Mouse (Mus musculus): ENCODE results near the gene Pnma1. TPM values are rescaled to one million over a fixed set of nuclear protein-coding genes. Genes with fewer than 3 reads are reported as not detected.

Pnma1 gene
- total RNA-seq, 1 experiment from 2014 or later: 0.64 TPM

GRCm38 (mm10) chr12:84153414-84153813 is 5.1 kb upstream of the Pnma1 start:
- DNase-seq: no peak

- peak; percentile 32 for DNase-seq
Measured at GRCm38 (mm10) chr12:84152352-84153190, 4.3 kb upstream of the Pnma1 start.

GRCm38 (mm10) chr12:84151911-84152310 is 3.6 kb upstream of the Pnma1 start:
- DNase-seq: no peak

- no peak for DNase-seq
Measured at GRCm38 (mm10) chr12:84150976-84151375, 2.7 kb upstream of the Pnma1 start.

- no peak for DNase-seq
Measured at GRCm38 (mm10) chr12:84149971-84150370, 1.7 kb upstream of the Pnma1 start.

DNA sequence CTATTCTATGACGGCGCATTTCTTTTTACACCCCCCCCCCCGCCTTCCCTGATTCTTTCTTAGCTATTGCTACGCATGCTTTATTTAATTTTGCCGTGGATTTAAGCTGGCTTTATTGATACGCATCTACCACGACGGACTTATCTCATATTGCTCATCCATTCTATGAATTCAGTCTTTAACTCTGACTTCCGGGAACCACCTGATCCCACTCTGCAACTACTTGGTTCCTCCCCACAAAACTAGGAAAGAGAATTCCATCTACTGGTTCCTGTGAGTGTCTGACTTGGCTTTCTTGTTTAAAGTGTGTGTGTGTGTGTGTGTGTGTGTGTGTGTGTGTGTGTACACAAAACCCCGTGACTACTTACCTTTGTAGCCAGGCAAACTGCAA is 328 bp upstream of the Pnma1 start:
- DNase-seq: no peak

DNA sequence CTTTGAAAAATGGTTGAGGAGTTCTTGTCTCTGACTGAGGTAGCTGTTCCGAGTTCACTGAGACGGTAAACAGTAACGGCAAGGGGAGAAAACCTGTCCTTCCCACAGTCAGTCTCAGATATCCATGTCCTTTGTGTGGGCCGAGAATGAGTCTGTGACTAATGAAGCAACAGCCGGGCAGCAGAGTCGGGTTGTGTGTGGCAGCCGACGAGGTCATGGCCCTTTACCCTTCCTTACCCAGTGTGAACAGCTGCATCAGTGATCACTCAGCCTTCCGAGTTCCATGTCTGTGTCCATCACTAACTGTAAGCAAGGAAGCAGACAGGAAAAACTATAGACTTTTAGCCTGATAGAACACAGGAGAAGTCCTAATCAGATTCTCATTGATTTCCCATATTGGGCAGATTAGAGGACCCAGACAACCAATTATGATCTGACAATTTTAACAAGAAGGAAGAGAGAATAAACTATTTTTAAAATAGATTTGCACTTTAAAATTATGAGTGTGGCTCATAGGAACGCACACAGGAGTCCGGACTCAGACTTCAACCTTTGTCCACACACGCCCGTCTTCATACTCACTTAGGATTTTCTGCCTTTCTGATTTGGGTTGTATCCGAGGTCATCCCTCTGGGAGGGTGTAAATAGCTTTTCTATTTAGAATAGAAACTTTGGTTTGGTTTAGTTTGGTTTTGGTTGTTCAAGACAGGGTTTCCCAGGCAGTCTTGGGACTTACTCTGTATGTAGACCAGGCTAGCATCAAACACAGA is 5.8 kb downstream of the Pnma1 start:
- no peak for DNase-seq

DNA sequence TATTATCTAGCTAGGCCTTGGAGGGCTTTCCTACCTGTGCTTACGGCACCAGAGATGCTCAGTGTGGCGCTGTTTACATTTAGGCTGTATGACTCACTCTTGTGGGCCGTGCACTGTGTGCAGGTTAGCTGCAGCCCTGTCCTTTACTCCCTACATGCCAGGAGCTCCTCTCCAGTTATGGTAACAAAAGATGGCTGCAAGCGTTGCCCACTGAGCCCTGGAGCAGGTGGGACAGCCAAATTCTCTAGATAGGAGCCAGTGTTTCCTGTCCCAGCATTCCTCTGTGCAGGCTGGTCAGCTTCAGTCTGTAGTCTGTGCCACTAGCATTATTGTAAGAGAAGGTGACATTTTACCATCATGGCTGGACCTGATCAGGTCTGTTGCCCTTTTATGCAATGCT is 7.0 kb downstream of the Pnma1 start:
- no peak for DNase-seq

GRCm38 (mm10) chr12:84140135-84140534 is 8.2 kb downstream of the Pnma1 start:
- no peak for DNase-seq

GRCm38 (mm10) chr12:84137131-84137530 is 11.2 kb downstream of the Pnma1 start:
- no peak for DNase-seq

GRCm38 (mm10) chr12:84132265-84132664 is 16.0 kb downstream of the Pnma1 start:
- no peak for DNase-seq

- DNase-seq: no peak
Measured at GRCm38 (mm10) chr12:84129931-84130330, 18.4 kb downstream of the Pnma1 start.

DNA sequence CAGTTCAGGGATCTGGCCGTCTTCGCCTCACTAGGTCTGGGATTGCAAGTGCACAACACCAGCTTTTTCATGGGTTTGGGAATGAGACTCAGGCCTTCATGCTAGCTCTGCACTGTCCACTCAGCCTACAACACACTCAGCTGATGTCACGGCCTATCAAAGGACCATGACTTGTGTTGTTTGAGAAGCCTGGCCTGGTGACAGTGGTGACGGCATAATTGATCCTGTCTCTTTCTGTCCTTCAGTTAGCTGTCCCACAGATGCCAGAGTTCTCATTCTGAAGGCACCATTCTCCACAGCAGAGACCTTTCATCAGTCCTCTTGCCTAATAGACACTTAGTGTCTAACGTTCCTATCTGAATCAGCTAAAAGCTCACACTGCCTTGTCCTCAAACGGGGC is 19.7 kb downstream of the Pnma1 start:
- DNase-seq: no peak

GRCm38 (mm10) chr12:84126899-84127298 is 21.4 kb downstream of the Pnma1 start:
- DNase-seq: no peak

- no peak for DNase-seq
Measured at GRCm38 (mm10) chr12:84125892-84126291, 22.4 kb downstream of the Pnma1 start.

DNA sequence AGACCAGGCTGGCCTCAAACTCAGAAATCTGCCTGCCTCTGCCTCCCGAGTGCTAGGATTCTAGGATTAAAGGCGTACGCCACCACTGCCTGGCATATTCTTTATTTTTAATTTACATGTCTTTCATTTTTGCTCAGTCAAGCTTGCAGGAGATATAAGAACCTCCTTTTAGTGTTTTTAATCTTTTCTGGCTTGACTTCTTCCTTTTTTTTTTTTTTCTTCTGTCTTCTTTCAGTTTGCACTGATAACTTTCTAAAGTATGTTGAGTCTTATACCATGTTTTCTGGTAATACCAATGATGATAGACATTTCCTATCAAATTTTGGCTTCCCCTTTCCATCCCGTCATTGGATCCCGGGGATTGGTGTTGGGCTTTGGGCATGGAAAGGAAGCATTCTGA is 28.7 kb downstream of the Pnma1 start:
- no peak for DNase-seq

- DNase-seq: peak; percentile 93
Measured at GRCm38 (mm10) chr12:84114153-84114994, 33.9 kb downstream of the Pnma1 start, which contains the start of gene Dnal1. Dnal1 (plus strand) TSS chr12:84114366.

- no peak for DNase-seq
Measured at GRCm38 (mm10) chr12:84113676-84114075, 34.6 kb downstream of the Pnma1 start.

DNA sequence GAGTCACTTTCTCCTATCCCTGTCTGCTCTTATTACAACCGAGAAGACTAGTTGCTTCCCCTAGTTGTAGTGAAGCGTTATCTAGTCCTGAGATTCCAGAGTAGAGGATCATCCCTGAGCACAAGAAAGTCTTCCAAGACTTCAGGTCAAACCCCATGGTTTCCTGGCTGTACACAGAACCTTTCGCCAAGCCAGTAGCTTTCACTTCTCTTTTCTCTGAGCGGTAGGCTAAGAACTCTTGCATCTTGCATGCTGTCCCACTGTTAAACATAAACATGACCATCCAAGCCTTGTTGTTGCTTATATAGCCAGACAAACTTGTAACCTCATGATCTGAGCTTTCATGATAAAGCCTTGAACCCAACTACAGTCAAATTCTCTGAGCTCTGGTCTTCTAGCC is 37.5 kb downstream of the Pnma1 start:
- DNase-seq: no peak

DNA sequence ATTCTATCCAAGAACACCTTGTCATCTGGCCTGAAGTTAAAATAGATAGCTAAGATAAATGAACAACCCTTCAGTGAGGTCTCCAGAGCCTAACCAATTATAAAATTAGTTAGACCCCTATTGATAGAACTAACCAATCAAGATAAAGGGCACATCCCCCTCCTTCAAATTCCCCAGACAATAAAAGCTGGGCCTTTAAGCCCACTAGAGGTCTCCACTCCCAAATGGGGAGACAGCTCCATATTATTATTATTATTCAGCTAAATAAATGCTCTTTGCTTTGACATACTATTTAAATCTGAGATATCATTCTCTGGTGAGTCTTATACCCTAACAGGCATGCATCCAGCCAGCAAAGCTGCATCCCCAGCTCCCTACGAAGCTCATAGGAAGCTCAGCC is 38.4 kb downstream of the Pnma1 start:
- no peak for DNase-seq

DNA sequence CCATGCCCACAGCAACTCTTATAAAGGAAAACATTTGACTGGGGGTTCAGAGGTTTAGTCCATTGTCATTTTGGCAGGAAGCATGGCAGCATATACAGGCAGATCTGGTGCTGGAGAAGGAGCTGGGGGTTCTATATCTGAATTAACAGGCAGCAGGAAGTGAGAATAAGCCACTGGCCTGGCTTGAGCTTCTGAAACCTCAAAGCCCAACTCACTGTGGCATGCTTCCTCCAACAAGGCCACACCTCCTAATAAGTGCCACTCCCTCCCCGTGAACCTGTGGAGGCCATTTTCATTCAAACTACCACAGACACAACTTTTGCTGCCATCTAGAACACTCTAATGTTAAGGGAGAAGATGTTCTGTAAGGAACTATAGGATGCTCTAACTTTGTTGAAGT is 40.6 kb downstream of the Pnma1 start:
- DNase-seq: no peak

DNA sequence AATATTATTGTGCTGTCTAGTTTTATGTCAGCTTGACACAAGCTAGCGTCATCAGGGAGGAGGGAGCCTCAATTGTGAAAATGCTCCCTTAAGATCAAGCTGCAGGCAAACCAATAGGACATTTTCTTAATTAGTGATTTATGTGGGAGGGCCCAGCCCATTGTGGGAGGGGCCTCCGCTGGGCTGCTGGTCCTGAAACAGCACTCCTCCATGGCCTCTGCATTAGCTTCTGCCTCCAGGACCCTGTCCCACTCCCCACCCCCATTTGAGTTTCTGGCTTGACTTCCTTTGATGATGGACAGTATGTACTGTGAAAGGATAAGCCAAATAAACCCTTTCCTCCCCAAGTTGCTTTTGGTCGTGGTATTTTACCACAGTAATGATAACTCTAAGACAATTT is 41.3 kb downstream of the Pnma1 start:
- no peak for DNase-seq

- no peak for DNase-seq
Measured at GRCm38 (mm10) chr12:84101493-84101845, 46.8 kb downstream of the Pnma1 start.

Measured in adrenal gland, postnatal 25 days (tissue).